Mouse (Mus musculus) heart, postnatal 0 days (tissue): Measurements from ENCODE around the gene Zfp764. TPM values are rescaled to one million over a fixed set of nuclear protein-coding genes. Genes with fewer than 3 reads are reported as not detected.
"Not testable (repeated sequence)": the region's sequence is repeated elsewhere in the genome, so short reads cannot be mapped to it uniquely, and the experiment has no call there.

Source experiments
- ATAC-seq: fragments of 200-750 bp; cut with Nextera tagmentation; 2 replicates; pipeline ENCODE4 v1.8.0; 2017; ENCODE audit warnings: low read depth, moderate number of reproducible peaks, moderate library complexity; ENCODE audit not compliant: insufficient read depth
- DNase-seq: peaks from one replicate; pipeline ENCODE4 v3.0.0-alpha.2; 2016; ENCODE audit warnings: low spot score
- H3K27ac ChIP-seq: fragments of 300-500 bp; sonication (generic); 2 replicates; pipeline ENCODE4 v1.5.1; 2014; ENCODE audit warnings: low read depth, mild to moderate bottlenecking
- H3K27me3 ChIP-seq: fragments of 300-500 bp; sonication (generic); 2 replicates; pipeline ENCODE4 v1.6.1; 2014; ENCODE audit warnings: low read length, mixed read lengths; ENCODE audit not compliant: control insufficient read depth, insufficient read depth
- H3K36me3 ChIP-seq: fragments of 300-500 bp; sonication (generic); replicated peaks from 2 replicates; pipeline ENCODE4 v1.6.1; 2014; ENCODE audit warnings: low read length, mixed read lengths; ENCODE audit not compliant: control insufficient read depth, insufficient read depth
- H3K4me1 ChIP-seq: fragments of 300-500 bp; sonication (generic); 2 replicates; pipeline ENCODE4 v1.6.1; 2014; ENCODE audit warnings: antibody characterized with exemption; ENCODE audit not compliant: control insufficient read depth, insufficient read depth
- H3K4me2 ChIP-seq: fragments of 300-500 bp; sonication (generic); 2 replicates; pipeline ENCODE4 v1.6.1; 2014; ENCODE audit warnings: low read depth, mild to moderate bottlenecking, low read length, moderate library complexity
- H3K4me3 ChIP-seq: fragments of 300-500 bp; sonication (generic); 2 replicates; pipeline ENCODE4 v1.5.1; 2014; ENCODE audit warnings: low read depth, low read length
- H3K9ac ChIP-seq: fragments of 300-500 bp; sonication (generic); replicated peaks from 2 replicates; pipeline ENCODE4 v1.6.1; 2014; ENCODE audit warnings: low read depth, low read length, mixed read lengths
- H3K9me3 ChIP-seq: fragments of 300-500 bp; sonication (generic); replicated peaks from 2 replicates; pipeline ENCODE4 v1.6.1; 2016; ENCODE audit warnings: low read length; ENCODE audit not compliant: control insufficient read depth
- CTCF ChIP-seq: IDR thresholded peaks from 2 replicates; pipeline ENCODE4 v1.5.1; 2016; ENCODE audit warnings: antibody characterized with exemption, control low read depth, low read depth
- EP300 ChIP-seq: IDR thresholded peaks from 2 replicates; pipeline ENCODE4 v1.6.1; 2016; ENCODE audit warnings: antibody characterized with exemption, low read depth
- WGBS: fragments of 180-500 bp; shearing (Covaris S2); extraction: QIAGEN DNeasy Blood & Tissue Kit; methylation state at CpG from one replicate; pipeline ENCODE4 v1.1.7; 2014; 5-methylcytosine and 5-hydroxymethylcytosine counted together
- polyA plus RNA-seq: library from polyadenylated mRNA; unstranded; fragments of >200 nt; fragmentation: Nextera tagmentation; extraction: Ambion mirVana; gene quantifications from 2 replicates; pipeline ENCODE4 v1.2.1, GENCODE M21; 2015
- total RNA-seq: library from RNA; depleted of rRNA; stranded (reverse); fragments of >200 nt; gene quantifications from 2 replicates; pipeline ENCODE4 v1.2.3, GENCODE M21; 2014; ENCODE audit warnings: low replicate concordance

The Zfp764 gene
- total and polyA plus RNA-seq, 2 experiments from 2014 or later: 3.2 to 11.3 TPM

GRCm38 (mm10) chr7:127371213-127371612, 35.4 kb downstream of the Zfp764 start:
- no peak overlapping the region for H3K27ac ChIP-seq
- H3K4me2 ChIP-seq: no peak overlapping the region
- no peaks in the 10 kb centered on the region for H3K9me3 ChIP-seq
- WGBS: 60% methylated on average over 2 of the region's 2 CpGs
- no peaks in the 10 kb centered on the region for H3K36me3 ChIP-seq
- H3K9ac ChIP-seq: no peak overlapping the region
- DNase-seq (no peak), ATAC-seq (no peak)
- H3K4me3 ChIP-seq: no peak overlapping the region
- TF ChIP-seq CTCF (no peak), EP300 (no peak)
- H3K4me1 ChIP-seq: no peaks in the 10 kb centered on the region
- no peaks in the 10 kb centered on the region for H3K27me3 ChIP-seq

GRCm38 (mm10) chr7:127366249-127366648, 40.4 kb downstream of the Zfp764 start:
- Histone ChIP-seq H3K4me3 (no peak overlapping the region), H3K4me1 (no peaks in the 10 kb centered on the region), H3K9ac (no peak overlapping the region), H3K4me2 (no peak overlapping the region), H3K36me3 (no peaks in the 10 kb centered on the region), H3K9me3 (no peaks in the 10 kb centered on the region), H3K27me3 (no peaks in the 10 kb centered on the region), H3K27ac (no peak overlapping the region)
- ATAC-seq (no peak), DNase-seq (no peak)
- WGBS: 30% methylated on average over 3 of the region's 3 CpGs
- no peak for TF ChIP-seq EP300
- TF ChIP-seq CTCF: no peak

GRCm38 (mm10) chr7:127364166-127364565, 42.5 kb downstream of the Zfp764 start:
- Histone ChIP-seq H3K4me3 (peak overlapping the region; percentile 38; the same call in 1 of the 2 replicates), H3K27ac (no peak overlapping the region), H3K9ac (no peak overlapping the region; the same call in 1 of the 2 replicates), H3K4me1 (no peaks in the 10 kb centered on the region), H3K36me3 (no peaks in the 10 kb centered on the region), H3K9me3 (no peaks in the 10 kb centered on the region), H3K27me3 (no peaks in the 10 kb centered on the region), H3K4me2 (peak overlapping the region; percentile 58; the same call in 1 of the 2 replicates)
- TF ChIP-seq CTCF (no peak), EP300 (no peak)
- DNase-seq (no peak), ATAC-seq (no peak)
- WGBS: 68% methylated on average over 4 of the region's 4 CpGs

DNA sequence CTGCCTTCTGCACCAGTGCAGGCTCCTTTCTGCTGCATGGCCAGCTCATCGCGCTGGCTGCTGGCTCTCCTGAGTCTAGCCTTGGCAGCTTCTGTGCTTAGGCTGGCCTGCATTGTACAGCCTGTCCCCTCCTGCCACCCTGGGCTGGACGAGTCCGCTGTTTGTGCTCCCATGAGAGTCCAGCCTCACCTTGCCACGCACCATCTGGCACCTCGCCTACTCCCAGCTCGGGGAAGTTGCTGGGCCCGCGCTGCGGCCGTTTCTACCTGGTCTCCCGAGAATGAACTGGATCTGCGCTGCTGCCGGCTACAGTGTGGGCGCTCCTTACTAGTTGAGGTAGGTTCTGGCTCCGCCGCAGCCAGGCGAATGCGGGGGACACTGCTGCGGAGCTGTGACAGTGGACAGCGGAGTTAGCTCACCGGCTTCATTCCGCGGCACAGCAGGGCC, 43.1 kb downstream of the Zfp764 start:
- WGBS: under 1% methylated on average over 24 of the region's 24 CpGs
- Histone ChIP-seq H3K9me3 (no peaks in the 10 kb centered on the region), H3K4me1 (no peaks in the 10 kb centered on the region), H3K4me2 (peak overlapping the region; percentile 58), H3K4me3 (peak overlapping the region; percentile 38), H3K27ac (no peak overlapping the region), H3K36me3 (no peaks in the 10 kb centered on the region), H3K27me3 (no peaks in the 10 kb centered on the region), H3K9ac (peak overlapping the region; percentile 41)
- no peak for DNase-seq
- TF ChIP-seq EP300: no peak
- no peak for TF ChIP-seq CTCF
- ATAC-seq: no peak

DNA sequence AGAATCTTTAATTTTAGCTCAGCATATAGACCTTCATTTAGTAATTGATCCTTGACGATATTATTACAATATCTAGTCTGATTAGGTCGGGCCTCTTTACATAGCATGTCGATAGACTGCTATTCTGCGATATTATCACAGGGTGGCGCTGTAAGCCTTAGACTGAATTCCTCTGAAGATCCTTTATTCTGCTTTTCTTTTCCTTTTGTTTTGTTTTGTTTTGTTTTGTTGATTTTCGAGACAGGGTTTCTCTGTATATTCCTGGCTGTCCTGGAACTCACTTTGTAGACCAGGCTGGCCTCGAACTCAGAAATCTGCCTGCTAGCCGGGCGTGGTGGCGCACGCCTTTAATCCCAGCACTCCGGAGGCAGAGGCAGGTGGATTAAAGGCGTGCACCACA, 44.2 kb downstream of the Zfp764 start:
- not testable (repeated sequence) for H3K27me3 ChIP-seq, H3K9me3 ChIP-seq, ATAC-seq, H3K36me3 ChIP-seq, H3K27ac ChIP-seq, H3K9ac ChIP-seq, H3K4me1 ChIP-seq
- peak; percentile 82 for TF ChIP-seq CTCF
- peak; percentile 69 for DNase-seq
- Histone ChIP-seq H3K4me3 (peak overlapping the region; percentile 34), H3K4me2 (peak overlapping the region; percentile 53)
- WGBS: 19% methylated on average over 13 of the region's 13 CpGs

DNA sequence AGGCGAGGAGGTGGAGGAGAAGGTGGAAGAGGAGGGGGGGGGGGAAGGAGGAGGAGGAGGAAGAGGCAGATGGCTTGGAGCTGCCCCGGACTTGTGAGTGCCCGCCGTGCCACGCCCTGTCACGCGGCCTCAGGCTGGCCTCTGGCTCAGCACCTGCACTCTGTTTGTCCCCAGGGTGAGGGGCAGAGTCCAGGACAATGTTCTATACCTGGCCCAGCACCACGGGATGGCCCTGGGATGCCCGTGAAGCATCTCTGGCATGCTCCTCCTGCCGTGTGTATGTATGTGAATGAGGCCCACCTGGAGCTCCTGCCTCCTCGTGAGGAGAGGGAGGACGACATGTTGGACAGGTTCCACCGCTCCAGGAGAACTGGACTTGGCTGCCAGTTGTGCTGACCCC, 45.2 kb downstream of the Zfp764 start:
- Histone ChIP-seq H3K36me3 (no peaks in the 10 kb centered on the region), H3K27me3 (no peaks in the 10 kb centered on the region), H3K4me3 (no peak overlapping the region), H3K9ac (no peak overlapping the region), H3K9me3 (no peaks in the 10 kb centered on the region), H3K4me1 (no peaks in the 10 kb centered on the region), H3K27ac (no peak overlapping the region), H3K4me2 (no peak overlapping the region)
- DNase-seq (no peak), ATAC-seq (no peak)
- TF ChIP-seq EP300 (no peak), CTCF (no peak)
- WGBS: 45% methylated on average over 13 of the region's 13 CpGs
